Mouse (Mus musculus) gonadal fat pad, adult 2 months (tissue): ENCODE data around the gene Crtc2. TPM values are rescaled to one million over a fixed set of nuclear protein-coding genes. Genes with fewer than 3 reads are reported as not detected.

Experiments used
- DNase-seq: peaks from one replicate; pipeline ENCODE4 v3.0.0-alpha.2; 2012; ENCODE audit warnings: low read depth
- polyA plus RNA-seq: library from polyadenylated mRNA; depleted of rRNA; stranded (reverse); fragments of >200 nt; gene quantifications from 2 replicates; pipeline ENCODE4 v1.2.3, GENCODE M21; 2012; rRNA removed

Crtc2 gene
- polyA plus RNA-seq, 1 experiment = 52.1 TPM

- DNase-seq = no peak
Observed at GRCm38 (mm10) chr3:90309589-90309988, 55.6 kb downstream of the Crtc2 start.

- no peak for DNase-seq
Observed at GRCm38 (mm10) chr3:90313367-90313766, 59.4 kb downstream of the Crtc2 start.

Other genes with a start within 250 kb of the Crtc2 start
- gene 4933434E20Rik, start 202.5 kb upstream of the Crtc2 start, polyA plus RNA-seq = 72.5 and 74.7 TPM in 2 replicates
- gene Ubap2l, start 201.5 kb upstream of the Crtc2 start, polyA plus RNA-seq = 116 and 119 TPM in 2 replicates
- 117 and 128 TPM in 2 replicates for gene Tpm3, start 181.5 kb upstream of the Crtc2 start, polyA plus RNA-seq
- 0.30 and 0.41 TPM in 2 replicates for gene Nup210l, start 150.0 kb upstream of the Crtc2 start, polyA plus RNA-seq
- gene Rps27, start 40.5 kb upstream of the Crtc2 start, polyA plus RNA-seq = 2,273 and 3,346 TPM in 2 replicates
- 8.3 and 9.2 TPM in 2 replicates for gene Rab13, start 40.5 kb upstream of the Crtc2 start, polyA plus RNA-seq
- 56.6 and 68.4 TPM in 2 replicates for gene Jtb, start 22.6 kb upstream of the Crtc2 start, polyA plus RNA-seq
- 1.2 and 1.4 TPM in 2 replicates for gene Creb3l4, start 10.7 kb upstream of the Crtc2 start, polyA plus RNA-seq
- 86.9 and 100 TPM in 2 replicates for gene Slc39a1, start 6.0 kb upstream of the Crtc2 start, polyA plus RNA-seq
- gene Dennd4b, start 11.0 kb downstream of the Crtc2 start, polyA plus RNA-seq = 12.5 and 13.2 TPM in 2 replicates
- 19.3 and 25.0 TPM in 2 replicates for gene Gatad2b, start 39.0 kb downstream of the Crtc2 start, polyA plus RNA-seq
- gene Slc27a3, start 135.8 kb downstream of the Crtc2 start, polyA plus RNA-seq = 7.4 and 9.4 TPM in 2 replicates
- gene Ints3, start 179.5 kb downstream of the Crtc2 start, polyA plus RNA-seq = 30.2 and 36.5 TPM in 2 replicates
- gene Npr1, start 211.7 kb downstream of the Crtc2 start, polyA plus RNA-seq = 49.7 and 51.1 TPM in 2 replicates
- gene Ilf2, start 222.0 kb downstream of the Crtc2 start, polyA plus RNA-seq = 30.6 and 34.0 TPM in 2 replicates
- 38.3 and 41.3 TPM in 2 replicates for gene Snapin, start 236.9 kb downstream of the Crtc2 start, polyA plus RNA-seq